Comparison of ENCODE assay signal across 16 mouse cellular contexts in genomic region chr19:41759765-41760164, GRCm38 (mm10). TPM values are rescaled to one million over a fixed set of nuclear protein-coding genes. Genes with fewer than 3 reads are reported as not detected.
DNase-seq lines count a peak whose midpoint lies in the region; ATAC-seq and TF ChIP-seq lines count a peak whose summit lies in the region.
"Had no signal": no experiment of that assay in that cellular context is flagged by ENCODE, and none has a peak within 500 bp of the region (broad histone marks: within the 10 kb centered on the region; RNA-seq: fewer than 3 reads in every experiment).

No protein-coding gene starts in this region.

- H3K9ac ChIP-seq in heart, adult 2 months (ENCODE audit: low read depth, low read length), result no peak overlapping the region
- no peak overlapping the region for H3K9ac ChIP-seq in lung, embryonic 14.5 days
- no peak overlapping the region for H3K9ac ChIP-seq in MEL (ENCODE audit: control insufficient read depth, low read depth, low read length, poor library complexity, severe bottlenecking)
- H3K9ac ChIP-seq: forebrain, embryonic 15.5 days; heart, embryonic 15.5 days; midbrain, embryonic 12.5 days; neural tube, embryonic 13.5 days; stomach, embryonic 15.5 days had no signal

- H3K27me3 ChIP-seq in heart, adult 2 months (ENCODE audit: control insufficient read depth, insufficient read depth, low read length), result no peaks in the 10 kb centered on the region
- H3K27me3 ChIP-seq in lung, embryonic 14.5 days (ENCODE audit: insufficient read depth, low read length), result no peaks in the 10 kb centered on the region
- no peaks in the 10 kb centered on the region for H3K27me3 ChIP-seq in MEL (ENCODE audit: control insufficient read depth in 1 of 2, insufficient read depth in 2 of 2, low read length in 2 of 2)
- H3K27me3 ChIP-seq: forebrain, embryonic 15.5 days; heart, embryonic 15.5 days; neural tube, embryonic 13.5 days; stomach, embryonic 15.5 days had no signal

- TF ChIP-seq EP300 in heart, adult 2 months (IDR thresholded peaks at IDR 0.05; ENCODE audit: insufficient read depth, low read depth, low read length), result no peak
- no peak for TF ChIP-seq EP300 in MEL (IDR thresholded peaks at IDR 0.05; ENCODE audit: low read depth in 1 of 2, low read length in 2 of 2)

- DNase-seq in heart, adult 2 months, result no peak
- no peak for DNase-seq in heart, adult 18-20 months
- DNase-seq in lung, embryonic 14.5 days, result no peak
- no peak for DNase-seq in lung, postnatal 36 days
- no peak for DNase-seq in MEL (ENCODE audit: low read depth, low spot score)
- peak; percentile 65 for DNase-seq in brain, embryonic 14.5 days (ENCODE audit: low read depth)
- no peak for DNase-seq in ovary, postnatal 10 days (ENCODE audit: low spot score)
- DNase-seq: gastrocnemius, postnatal 10 days; liver; lung, postnatal 10 days; thymus, postnatal 36 days had no signal

- no peak overlapping the region for H3K4me2 ChIP-seq in lung, embryonic 14.5 days
- H3K4me2 ChIP-seq: forebrain, embryonic 15.5 days; heart, embryonic 15.5 days; midbrain, embryonic 12.5 days; neural tube, embryonic 13.5 days; stomach, embryonic 15.5 days had no signal

- no peaks in the 10 kb centered on the region for H3K4me1 ChIP-seq in heart, adult 2 months (ENCODE audit: control insufficient read depth, insufficient read depth, low read length)
- H3K4me1 ChIP-seq in lung, embryonic 14.5 days (ENCODE audit: insufficient read depth), result no peaks in the 10 kb centered on the region
- H3K4me1 ChIP-seq in MEL (ENCODE audit: control insufficient read depth in 1 of 2, insufficient read depth in 2 of 2, low read length in 2 of 2), result peaks cover 0 to 3% of the 10 kb centered on the region in 2 experiments; a peak in 1 of 4 replicates
- H3K4me1 ChIP-seq: heart, embryonic 15.5 days; stomach, embryonic 15.5 days had no signal

- H3K4me3 ChIP-seq in heart, adult 2 months, result no peak overlapping the region
- H3K4me3 ChIP-seq in lung, embryonic 14.5 days (ENCODE audit: low read depth, low read length), result no peak overlapping the region
- no peak overlapping the region for H3K4me3 ChIP-seq in MEL (ENCODE audit: control insufficient read depth in 1 of 2, insufficient read depth in 1 of 2, low read depth in 2 of 2, low read length in 2 of 2)
- H3K4me3 ChIP-seq: forebrain, embryonic 15.5 days; heart, embryonic 15.5 days; midbrain, embryonic 12.5 days; neural tube, embryonic 13.5 days; stomach, embryonic 15.5 days had no signal

- TF ChIP-seq POLR2A in heart, adult 2 months (IDR thresholded peaks at IDR 0.05; ENCODE audit: insufficient read depth, low read depth, low read length), result no peak
- no peak for TF ChIP-seq POLR2A in MEL (IDR thresholded peaks at IDR 0.05; ENCODE audit: control insufficient read depth in 1 of 2, insufficient read depth in 1 of 2, low read depth in 1 of 2, low read length in 2 of 2, poor library complexity in 1 of 2)
- TF ChIP-seq POLR2A in brain, embryonic 14.5 days (IDR thresholded peaks at IDR 0.05; ENCODE audit: borderline replicate concordance, extremely low read depth, insufficient read depth, insufficient read length, poor library complexity, severe bottlenecking), result no peak

- intact Hi-C loops in heart, adult 2 months (cut with DNase I), result loop anchor here (5.0 kb wide), 2 partner anchors 442 to 672 kb away; no protein-coding TSS in a partner anchor

- no peaks in the 10 kb centered on the region for H3K36me3 ChIP-seq in heart, adult 2 months (ENCODE audit: control insufficient read depth, insufficient read depth, low read length)
- no peaks in the 10 kb centered on the region for H3K36me3 ChIP-seq in lung, embryonic 14.5 days (ENCODE audit: insufficient read depth)
- no peaks in the 10 kb centered on the region for H3K36me3 ChIP-seq in MEL (ENCODE audit: control insufficient read depth in 1 of 2, insufficient read depth in 2 of 2, low read length in 2 of 2)
- H3K36me3 ChIP-seq: forebrain, embryonic 15.5 days; heart, embryonic 15.5 days; midbrain, embryonic 12.5 days; neural tube, embryonic 13.5 days; stomach, embryonic 15.5 days had no signal

- 0 out of 2 replicates have a peak, but pooled peaks have one; percentile 13 for TF ChIP-seq CTCF in heart, adult 2 months (IDR thresholded peaks at IDR 0.05)
- peak; percentile 24; the same call in 1 of the 2 replicates for TF ChIP-seq CTCF in lung, embryonic 14.5 days (IDR thresholded peaks at IDR 0.05; ENCODE audit: low read depth)
- TF ChIP-seq CTCF in MEL (IDR thresholded peaks at IDR 0.05 in 2 of 3, conservative IDR thresholded peaks at IDR 0.05 in 1 of 3; ENCODE audit: control insufficient read depth in 1 of 3, insufficient read depth in 1 of 3, low read depth in 2 of 3, low read length in 3 of 3, poor library complexity in 1 of 3, severe bottlenecking in 1 of 3), result peak in 1 of 3 experiments; percentile 24; a peak in 1 of 6 replicates
- TF ChIP-seq CTCF in brain, embryonic 14.5 days (IDR thresholded peaks at IDR 0.05; ENCODE audit: borderline replicate concordance, extremely low read depth, insufficient read depth, insufficient read length), result peak; percentile 44; the same call in 1 of the 2 replicates

- WGBS in heart, adult 2 months, result 84% methylated on average over 6 of the region's 6 CpGs
- 76% methylated on average over 6 of the region's 6 CpGs for WGBS in lung, embryonic 14.5 days

- H3K79me2 ChIP-seq in heart, adult 2 months (replicated peaks; ENCODE audit: control insufficient read depth, insufficient read depth, low read length), result no peaks in the 10 kb centered on the region
- H3K79me2 ChIP-seq in MEL (ENCODE audit: control insufficient read depth, insufficient read depth, low read length, poor library complexity), result no peaks in the 10 kb centered on the region

- no peak overlapping the region for H3K27ac ChIP-seq in heart, adult 2 months
- H3K27ac ChIP-seq in lung, embryonic 14.5 days (ENCODE audit: low read depth), result no peak overlapping the region
- no peak overlapping the region for H3K27ac ChIP-seq in MEL (ENCODE audit: control insufficient read depth, low read depth, low read length)
- H3K27ac ChIP-seq: forebrain, embryonic 15.5 days; heart, embryonic 15.5 days; midbrain, embryonic 12.5 days; neural tube, embryonic 13.5 days; stomach, embryonic 15.5 days had no signal

- ATAC-seq in lung, embryonic 14.5 days (ENCODE audit: insufficient read depth), result no peak
- ATAC-seq: forebrain, embryonic 15.5 days had no signal

- peak; percentile 18 for TF ChIP-seq RAD21 in MEL (IDR thresholded peaks at IDR 0.05; ENCODE audit: low read depth, low read length)

- no peaks in the 10 kb centered on the region for H3K9me3 ChIP-seq in lung, embryonic 14.5 days (ENCODE audit: low read depth, low read length)
- H3K9me3 ChIP-seq in MEL (replicated peaks; ENCODE audit: insufficient read depth, low read length), result no peaks in the 10 kb centered on the region
- H3K9me3 ChIP-seq: forebrain, embryonic 15.5 days; heart, embryonic 15.5 days; midbrain, embryonic 12.5 days; neural tube, embryonic 13.5 days; stomach, embryonic 15.5 days had no signal

TF ChIP-seq in MEL, 35 proteins besides CTCF, POLR2A, EP300 and RAD21:
- TF ChIP-seq ZNF384 (IDR thresholded peaks at IDR 0.05; ENCODE audit: low read depth, low read length) (no peak), SMC3 (IDR thresholded peaks at IDR 0.05; ENCODE audit: low read depth, low read length) (peak; percentile 23; the same call in 1 of the 2 replicates), MEF2A (IDR thresholded peaks at IDR 0.05; ENCODE audit: extremely low read depth, insufficient replicate concordance, low read depth, low read length, poor library complexity, severe bottlenecking) (no peak), USF2 (IDR thresholded peaks at IDR 0.05; ENCODE audit: borderline replicate concordance in 1 of 2, insufficient read depth in 1 of 2, low read depth in 1 of 2, low read length in 2 of 2) (no peak), MAX (IDR thresholded peaks at IDR 0.05; ENCODE audit: low read length) (no peak)

RNA-seq across cellular contexts. Expression of gene Slit1, which starts 16.3 kb away (rescaled TPM):
- under 1 TPM; 0.05 to 0.07 TPM for total RNA-seq in heart, adult 2 months (2021)
- polyA plus RNA-seq in heart, adult 2 months (2012; rRNA removed), result 0.03 and 0.06 TPM in 2 replicates
- total RNA-seq in heart, adult 18-20 months (2021), result under 1 TPM; 0.07 to 0.08 TPM
- 0.08 and 0.24 TPM in 2 replicates for polyA plus RNA-seq in lung, embryonic 14.5 days (2014; fragmentation: Nextera tagmentation; extraction: Ambion mirVana)
- 0.04 TPM in 1 of 2 replicates, not detected in the other for total RNA-seq in MEL (2012; rRNA removed)
- under 1 TPM in 1 of 2 experiments, not detected in 1; 0.04 TPM for polyA plus RNA-seq in MEL (2012; ENCODE audit: insufficient read depth in 1 of 2, insufficient read length in 2 of 2, low read depth in 1 of 2, low replicate concordance in 2 of 2, missing spikeins in 1 of 2)
- polyA plus RNA-seq in brain, embryonic 14.5 days (2012; rRNA removed), result 31.8 and 51.5 TPM in 2 replicates

RNA-seq across cellular contexts. Expression of gene Arhgap19, which starts 42.1 kb away (rescaled TPM):
- 1 to 10 TPM; 1.7 to 2.0 TPM for total RNA-seq in heart, adult 2 months (2021)
- 1.4 and 2.1 TPM in 2 replicates for polyA plus RNA-seq in heart, adult 2 months (2012; rRNA removed)
- 1 to 10 TPM; 2.0 to 2.6 TPM for total RNA-seq in heart, adult 18-20 months (2021)
- 39.2 and 40.9 TPM in 2 replicates for polyA plus RNA-seq in lung, embryonic 14.5 days (2014; fragmentation: Nextera tagmentation; extraction: Ambion mirVana)
- 47.5 and 53.9 TPM in 2 replicates for total RNA-seq in MEL (2012; rRNA removed)
- 10 to 100 TPM in 1 of 2 experiments, not detected in 1; 67.9 TPM for polyA plus RNA-seq in MEL (2012; ENCODE audit: insufficient read depth in 1 of 2, insufficient read length in 2 of 2, low read depth in 1 of 2, low replicate concordance in 2 of 2, missing spikeins in 1 of 2)
- polyA plus RNA-seq in brain, embryonic 14.5 days (2012; rRNA removed), result 10.4 and 13.3 TPM in 2 replicates

Comparison
In these comparisons a context has a peak if more than half of its experiments do, and no peak if none do; other contexts are left out.
1. RNA of gene Slit1, which starts 16.3 kb away (polyA plus RNA-seq): 31.8 to 51.5 TPM in brain, embryonic 14.5 days; 0.08 to 0.24 TPM in lung, embryonic 14.5 days, 0.03 to 0.06 TPM in heart, adult 2 months and 0.04 TPM in MEL; every median in the first group is over 10 times any median in the second.